Mouse (Mus musculus): ENCODE measurements around the gene Mad2l2. TPM values are rescaled to one million over a fixed set of nuclear protein-coding genes. Genes with fewer than 3 reads are reported as not detected.

The Mad2l2 gene
- polyA plus RNA-seq, 1 experiment from 2014 or later = 44.7 TPM

GRCm38 (mm10) chr4:148158436-148159348, 28.5 kb downstream of the Mad2l2 start:
- H3K9me3 ChIP-seq (ENCODE audit: control insufficient read depth, low read length) = no peaks in the 10 kb centered on the region
- H3K4me1 ChIP-seq (replicated peaks; ENCODE audit: control insufficient read depth, insufficient read depth, low read length) = peaks cover 9% of the 10 kb centered on the region
- H3K9ac ChIP-seq (ENCODE audit: low read depth, low read length) = peak overlapping the region; percentile 62
- no peak for ATAC-seq (replicated peaks; ENCODE audit: low FRiP score)
- H3K27me3 ChIP-seq (replicated peaks; ENCODE audit: control insufficient read depth, insufficient read depth, low read length) = peaks cover 34% of the 10 kb centered on the region
- peak overlapping the region; percentile 52 for H3K4me3 ChIP-seq (ENCODE audit: low read depth, low read length)
- DNase-seq (ENCODE audit: low spot score) = no peak
- no peak overlapping the region for H3K27ac ChIP-seq (ENCODE audit: low read depth, low read length)
- H3K4me2 ChIP-seq = peak overlapping the region; percentile 92
- 38% methylated on average over 27 of the region's 27 CpGs for WGBS
- H3K36me3 ChIP-seq (ENCODE audit: control insufficient read depth, insufficient read depth, low read length) = no peaks in the 10 kb centered on the region

- no peak overlapping the region for H3K27ac ChIP-seq (ENCODE audit: low read depth, low read length)
Observed at GRCm38 (mm10) chr4:148159544-148160435, 29.6 kb downstream of the Mad2l2 start.

GRCm38 (mm10) chr4:148160436-148161390, 30.5 kb downstream of the Mad2l2 start, which contains the start of the genes Fbxo44 and Fbxo2:
Fbxo44 (minus strand) TSS chr4:148160482.
Fbxo2 (plus strand) TSS chr4:148160621.
- H3K4me1 ChIP-seq (replicated peaks; ENCODE audit: control insufficient read depth, insufficient read depth, low read length) = peaks cover 12% of the 10 kb centered on the region
- ATAC-seq (replicated peaks; ENCODE audit: low FRiP score) (peak; percentile 53), DNase-seq (ENCODE audit: low spot score) (peak; percentile 37)
- H3K27me3 ChIP-seq (replicated peaks; ENCODE audit: control insufficient read depth, insufficient read depth, low read length) = peaks cover 54% of the 10 kb centered on the region
- no peaks in the 10 kb centered on the region for H3K9me3 ChIP-seq (ENCODE audit: control insufficient read depth, low read length)
- H3K4me2 ChIP-seq = peak within 1 kb of the TSS; percentile 92
- H3K4me3 ChIP-seq (ENCODE audit: low read depth, low read length) = peak within 1 kb of the TSS; percentile 52
- 2% methylated on average over 39 of the region's 43 CpGs for WGBS
- H3K9ac ChIP-seq (ENCODE audit: low read depth, low read length) = peak within 1 kb of the TSS; percentile 62
- H3K27ac ChIP-seq (ENCODE audit: low read depth, low read length) = no peak within 1 kb of the TSS
- no peaks in the 10 kb centered on the region for H3K36me3 ChIP-seq (ENCODE audit: control insufficient read depth, insufficient read depth, low read length)

More at GRCm38 (mm10) chr4:148159544-148160435, 29.6 kb downstream of the Mad2l2 start:
- under 1% methylated on average over 52 of the region's 55 CpGs for WGBS
- no peaks in the 10 kb centered on the region for H3K9me3 ChIP-seq (ENCODE audit: control insufficient read depth, low read length)
- H3K9ac ChIP-seq (ENCODE audit: low read depth, low read length) = peak overlapping the region; percentile 62
- H3K36me3 ChIP-seq (ENCODE audit: control insufficient read depth, insufficient read depth, low read length) = no peaks in the 10 kb centered on the region
- H3K27me3 ChIP-seq (replicated peaks; ENCODE audit: control insufficient read depth, insufficient read depth, low read length) = peaks cover 45% of the 10 kb centered on the region
- peak; percentile 91 for ATAC-seq (replicated peaks; ENCODE audit: low FRiP score)
- peak; percentile 97 for DNase-seq (ENCODE audit: low spot score)
- peak overlapping the region; percentile 52 for H3K4me3 ChIP-seq (ENCODE audit: low read depth, low read length)
- peaks cover 12% of the 10 kb centered on the region for H3K4me1 ChIP-seq (replicated peaks; ENCODE audit: control insufficient read depth, insufficient read depth, low read length)
- H3K4me2 ChIP-seq = peak overlapping the region; percentile 92

- H3K4me3 ChIP-seq (ENCODE audit: low read depth, low read length) = peak overlapping the region; percentile 24
- H3K27me3 ChIP-seq (replicated peaks; ENCODE audit: control insufficient read depth, insufficient read depth, low read length) = peaks cover 75% of the 10 kb centered on the region
- ATAC-seq (replicated peaks; ENCODE audit: low FRiP score) (peak; percentile 22; the same call in 1 of the 2 replicates), DNase-seq (ENCODE audit: low spot score) (peak; percentile 70)
- under 1% methylated on average over 29 of the region's 29 CpGs for WGBS
- no peaks in the 10 kb centered on the region for H3K36me3 ChIP-seq (ENCODE audit: control insufficient read depth, insufficient read depth, low read length)
- no peak overlapping the region for H3K27ac ChIP-seq (ENCODE audit: low read depth, low read length)
- H3K4me2 ChIP-seq = peak overlapping the region; percentile 55
- peaks cover 6% of the 10 kb centered on the region; the same call in 1 of the 2 replicates for H3K4me1 ChIP-seq (replicated peaks; ENCODE audit: control insufficient read depth, insufficient read depth, low read length)
- H3K9ac ChIP-seq (ENCODE audit: low read depth, low read length) = no peak overlapping the region
- H3K9me3 ChIP-seq (ENCODE audit: control insufficient read depth, low read length) = no peaks in the 10 kb centered on the region
Observed at GRCm38 (mm10) chr4:148164002-148164439, 33.8 kb downstream of the Mad2l2 start.

- Histone ChIP-seq H3K9ac (ENCODE audit: low read depth, low read length) (no peak overlapping the region), H3K27me3 (replicated peaks; ENCODE audit: control insufficient read depth, insufficient read depth, low read length) (peaks cover 77% of the 10 kb centered on the region), H3K4me3 (ENCODE audit: low read depth, low read length) (peak overlapping the region; percentile 24; the same call in 1 of the 2 replicates), H3K36me3 (ENCODE audit: control insufficient read depth, insufficient read depth, low read length) (no peaks in the 10 kb centered on the region), H3K9me3 (ENCODE audit: control insufficient read depth, low read length) (no peaks in the 10 kb centered on the region), H3K27ac (ENCODE audit: low read depth, low read length) (no peak overlapping the region), H3K4me2 (peak overlapping the region; percentile 55), H3K4me1 (replicated peaks; ENCODE audit: control insufficient read depth, insufficient read depth, low read length) (peaks cover 7% of the 10 kb centered on the region; the same call in 1 of the 2 replicates)
- 2% methylated on average over 16 of the region's 16 CpGs for WGBS
- ATAC-seq (replicated peaks; ENCODE audit: low FRiP score) (no peak), DNase-seq (ENCODE audit: low spot score) (no peak)
Observed at GRCm38 (mm10) chr4:148164461-148164860, 34.3 kb downstream of the Mad2l2 start.

- Histone ChIP-seq H3K27ac (ENCODE audit: low read depth, low read length) (no peak overlapping the region), H3K36me3 (ENCODE audit: control insufficient read depth, insufficient read depth, low read length) (no peaks in the 10 kb centered on the region), H3K4me3 (ENCODE audit: low read depth, low read length) (no peak overlapping the region), H3K9ac (ENCODE audit: low read depth, low read length) (no peak overlapping the region), H3K27me3 (replicated peaks; ENCODE audit: control insufficient read depth, insufficient read depth, low read length) (peaks cover 81% of the 10 kb centered on the region), H3K4me2 (no peak overlapping the region), H3K4me1 (replicated peaks; ENCODE audit: control insufficient read depth, insufficient read depth, low read length) (peaks cover 9% of the 10 kb centered on the region; the same call in 1 of the 2 replicates), H3K9me3 (ENCODE audit: control insufficient read depth, low read length) (no peaks in the 10 kb centered on the region)
- WGBS = 12% methylated on average over 17 of the region's 17 CpGs
- ATAC-seq (replicated peaks; ENCODE audit: low FRiP score) = no peak
- no peak for DNase-seq (ENCODE audit: low spot score)
Observed at GRCm38 (mm10) chr4:148165551-148165950, 35.4 kb downstream of the Mad2l2 start.

GRCm38 (mm10) chr4:148166431-148166830, 36.2 kb downstream of the Mad2l2 start:
- WGBS = 19% methylated on average over 10 of the region's 10 CpGs
- H3K4me3 ChIP-seq (ENCODE audit: low read depth, low read length) = no peak overlapping the region
- ATAC-seq (replicated peaks; ENCODE audit: low FRiP score) (no peak), DNase-seq (ENCODE audit: low spot score) (no peak)
- H3K27me3 ChIP-seq (replicated peaks; ENCODE audit: control insufficient read depth, insufficient read depth, low read length) = peaks cover 77% of the 10 kb centered on the region
- no peaks in the 10 kb centered on the region for H3K36me3 ChIP-seq (ENCODE audit: control insufficient read depth, insufficient read depth, low read length)
- H3K4me2 ChIP-seq = no peak overlapping the region
- H3K9me3 ChIP-seq (ENCODE audit: control insufficient read depth, low read length) = no peaks in the 10 kb centered on the region
- no peak overlapping the region for H3K9ac ChIP-seq (ENCODE audit: low read depth, low read length)
- peaks cover 6% of the 10 kb centered on the region; the same call in 1 of the 2 replicates for H3K4me1 ChIP-seq (replicated peaks; ENCODE audit: control insufficient read depth, insufficient read depth, low read length)
- no peak overlapping the region for H3K27ac ChIP-seq (ENCODE audit: low read depth, low read length)
